Mouse (Mus musculus): ENCODE results near the gene Adh6b.
A peak's percentile ranks its signal among the peaks of the same experiment; 100 is the strongest.

Adh6b gene

GRCm38 (mm10) chr3:138341471-138341870, at the start of gene Adh6b:
TSS of gene Adh6b (plus strand) at chr3:138341775.
- DNase-seq = no peak

GRCm38 (mm10) chr3:138293298-138293895, 48.2 kb upstream of the Adh6b start:
- DNase-seq = no peak

GRCm38 (mm10) chr3:138300130-138300529, 41.4 kb upstream of the Adh6b start:
- no peak for DNase-seq

GRCm38 (mm10) chr3:138302676-138303075, 38.9 kb upstream of the Adh6b start:
- no peak for DNase-seq

- no peak for DNase-seq
These were observed 37.6 kb upstream of the Adh6b start for GRCm38 (mm10) chr3:138303771-138304488.

GRCm38 (mm10) chr3:138304489-138304871, 37.1 kb upstream of the Adh6b start:
- DNase-seq = no peak

- DNase-seq = no peak
These were observed 35.9 kb upstream of the Adh6b start for GRCm38 (mm10) chr3:138305486-138306289.

- no peak for DNase-seq
These were observed 35.3 kb upstream of the Adh6b start for GRCm38 (mm10) chr3:138306290-138306683.

- DNase-seq = no peak
These were observed 31.7 kb upstream of the Adh6b start for GRCm38 (mm10) chr3:138309910-138310309.

GRCm38 (mm10) chr3:138311015-138311414, 30.6 kb upstream of the Adh6b start:
- peak; percentile 13 for DNase-seq

GRCm38 (mm10) chr3:138312965-138313364, 28.6 kb upstream of the Adh6b start, which contains the start of gene Adh6a:
TSS of gene Adh6a (plus strand) at chr3:138313286.
- DNase-seq = no peak

- DNase-seq = no peak
These were observed 24.6 kb upstream of the Adh6b start for GRCm38 (mm10) chr3:138316908-138317472.

GRCm38 (mm10) chr3:138325001-138325400, 16.6 kb upstream of the Adh6b start:
- no peak for DNase-seq

GRCm38 (mm10) chr3:138325466-138325865, 16.1 kb upstream of the Adh6b start:
- DNase-seq = no peak

GRCm38 (mm10) chr3:138333910-138334309, 7.7 kb upstream of the Adh6b start:
- DNase-seq = no peak

GRCm38 (mm10) chr3:138334320-138334719, 7.3 kb upstream of the Adh6b start:
- no peak for DNase-seq

- no peak for DNase-seq
These were observed 6.0 kb upstream of the Adh6b start for GRCm38 (mm10) chr3:138335566-138335965.

- no peak for DNase-seq
These were observed 5.3 kb upstream of the Adh6b start for GRCm38 (mm10) chr3:138336104-138336754.

GRCm38 (mm10) chr3:138347041-138347440, 5.5 kb downstream of the Adh6b start:
- DNase-seq = no peak

- DNase-seq = no peak
These were observed 10.6 kb downstream of the Adh6b start for GRCm38 (mm10) chr3:138352012-138352809.

- no peak for DNase-seq
These were observed 17.3 kb downstream of the Adh6b start for GRCm38 (mm10) chr3:138358856-138359255.

GRCm38 (mm10) chr3:138360721-138361120, 19.1 kb downstream of the Adh6b start:
- no peak for DNase-seq

Measured in kidney, adult 18-20 months (tissue).